Mouse (Mus musculus) activated CD4-positive, CD25-positive, alpha-beta regulatory T cell, adult 4 months (primary cell): ENCODE measurements around the gene Armc9. TPM values are rescaled to one million over a fixed set of nuclear protein-coding genes. Genes with fewer than 3 reads are reported as not detected.

Source experiments
- ATAC-seq: one replicate; pipeline ENCODE4 v1.8.0; 2017
- polyA plus RNA-seq, 2 experiments: library from polyadenylated mRNA; unstranded; fragments of 100-300 nt; shearing (Covaris generic); gene quantifications; one replicate each; pipeline ENCODE4 v1.2.1; 2017

The Armc9 gene
- polyA plus RNA-seq, 2 experiments from 2014 or later = 3.8 to 7.7 TPM

DNA sequence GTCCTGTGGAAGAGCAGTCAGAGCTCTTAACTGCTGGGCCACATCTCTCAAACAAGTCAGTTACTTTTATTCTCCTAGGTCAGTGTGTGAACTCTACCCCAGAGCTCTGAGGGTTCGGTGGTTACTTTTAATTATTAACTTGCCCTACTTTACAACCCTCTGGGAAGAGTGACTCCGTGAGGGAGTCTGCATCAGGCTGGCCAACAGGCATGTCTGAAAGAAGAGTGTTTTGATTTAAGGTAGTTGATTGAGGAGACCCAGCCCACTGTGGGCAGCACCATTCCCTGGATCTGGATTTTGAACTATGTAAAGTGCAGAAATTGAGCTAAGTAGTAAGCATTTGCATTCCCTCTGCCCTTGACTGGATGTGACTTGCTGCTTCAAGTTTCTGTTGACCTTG lies 21.5 kb downstream of the Armc9 start:
- ATAC-seq = no peak

DNA sequence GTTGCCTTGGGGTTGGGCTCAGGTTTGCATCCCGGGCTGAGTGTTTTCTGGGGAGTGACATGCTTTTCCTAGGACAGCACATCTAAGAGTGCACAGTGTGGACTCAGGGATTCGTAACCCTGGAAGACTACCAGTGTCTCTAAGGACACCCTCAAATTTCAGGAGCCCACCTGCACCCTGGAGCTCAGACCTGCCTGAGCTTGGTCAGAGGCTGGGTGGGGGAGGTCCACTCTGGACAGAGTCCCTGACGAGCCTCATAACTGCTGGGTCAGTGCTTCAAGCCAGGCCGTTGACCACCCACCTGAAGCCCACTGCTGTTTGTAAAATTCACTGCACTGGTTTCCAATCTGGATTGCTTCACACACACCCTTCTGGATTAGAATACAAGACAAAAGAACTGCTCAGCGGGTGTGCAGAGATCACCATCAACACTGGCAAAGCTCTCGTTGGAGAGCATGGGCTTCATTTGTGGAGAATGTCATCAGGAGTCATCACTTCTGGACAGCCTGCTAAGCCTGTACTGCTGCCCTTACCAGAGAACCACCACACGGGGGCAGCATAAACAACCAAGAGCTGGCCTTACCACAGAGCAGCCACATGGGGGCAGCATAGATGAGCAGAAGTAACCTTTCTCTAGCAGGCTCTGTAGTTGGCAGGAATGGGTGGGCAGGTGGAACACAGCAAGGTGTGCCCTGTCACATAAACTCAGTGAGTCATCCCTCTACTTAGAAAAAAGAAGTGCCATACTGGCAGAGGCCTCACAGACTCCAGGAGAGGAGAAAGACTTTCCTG lies 24.1 kb downstream of the Armc9 start:
- ATAC-seq = peak; percentile 94

DNA sequence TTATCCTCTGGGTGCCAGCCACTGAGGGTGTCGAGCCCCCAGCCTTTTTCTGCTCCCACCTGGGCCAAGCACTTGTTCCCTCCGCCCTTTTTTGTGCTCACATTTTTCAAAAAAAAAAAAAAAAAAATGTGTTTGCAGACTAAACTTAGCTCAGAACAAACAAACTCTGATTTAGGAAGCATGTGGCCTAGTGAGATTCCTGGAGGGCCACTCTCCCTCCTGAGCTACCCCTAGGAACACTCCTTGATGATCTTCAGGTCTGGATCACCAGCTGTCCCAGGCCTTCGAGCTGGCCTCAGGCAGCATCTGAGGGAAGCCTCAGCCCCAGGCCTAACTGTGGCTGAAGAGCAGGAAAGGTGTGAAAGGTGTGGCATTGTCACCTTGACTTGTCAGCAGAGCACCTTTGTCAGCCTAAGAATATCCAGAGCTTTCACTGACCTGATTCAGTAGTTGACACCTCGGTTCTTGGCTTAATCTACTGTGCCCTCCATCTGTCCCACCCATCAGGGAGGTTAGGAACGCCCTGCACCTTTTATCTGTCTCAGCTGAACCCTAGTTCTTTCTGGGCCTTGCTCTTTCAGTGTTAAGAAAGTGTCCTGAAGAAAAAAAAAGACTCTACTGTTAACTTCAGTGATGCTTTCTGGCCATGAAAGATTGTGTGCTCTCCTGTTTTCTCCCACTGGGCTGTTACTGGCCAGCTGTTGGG lies 27.6 kb downstream of the Armc9 start:
- no peak for ATAC-seq

DNA sequence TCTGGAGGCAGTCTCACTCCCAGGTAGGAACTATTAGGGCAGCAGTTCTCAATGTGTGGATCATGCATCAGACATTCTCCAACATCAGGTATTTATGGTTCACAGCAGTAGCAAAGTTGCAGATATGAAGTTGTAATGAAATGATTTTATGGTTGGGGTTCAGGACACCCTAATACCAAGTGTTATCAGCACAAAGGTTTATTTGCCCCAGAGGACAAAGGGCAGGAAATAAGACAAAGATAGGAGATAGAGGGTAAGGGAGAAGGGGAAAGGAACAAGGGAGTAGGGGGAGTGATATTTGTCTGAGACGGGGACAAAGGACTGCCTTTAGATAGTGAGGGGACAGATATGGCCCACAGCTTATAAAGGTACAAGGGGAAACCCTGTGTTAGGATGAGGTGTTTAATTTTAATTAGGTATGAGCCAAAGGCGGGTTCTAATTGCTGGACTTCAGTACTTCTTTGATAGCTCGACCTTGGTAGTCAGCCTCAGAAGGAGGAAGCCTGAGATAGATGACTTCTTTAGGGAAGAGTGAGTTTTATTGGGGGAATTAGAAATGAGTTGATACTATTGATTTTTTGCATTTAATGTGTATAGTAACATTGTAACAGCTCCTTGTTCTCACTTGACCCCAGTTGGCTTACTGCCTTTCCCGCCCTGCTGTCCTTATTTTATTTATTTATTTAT lies 29.1 kb downstream of the Armc9 start:
- no peak for ATAC-seq

DNA sequence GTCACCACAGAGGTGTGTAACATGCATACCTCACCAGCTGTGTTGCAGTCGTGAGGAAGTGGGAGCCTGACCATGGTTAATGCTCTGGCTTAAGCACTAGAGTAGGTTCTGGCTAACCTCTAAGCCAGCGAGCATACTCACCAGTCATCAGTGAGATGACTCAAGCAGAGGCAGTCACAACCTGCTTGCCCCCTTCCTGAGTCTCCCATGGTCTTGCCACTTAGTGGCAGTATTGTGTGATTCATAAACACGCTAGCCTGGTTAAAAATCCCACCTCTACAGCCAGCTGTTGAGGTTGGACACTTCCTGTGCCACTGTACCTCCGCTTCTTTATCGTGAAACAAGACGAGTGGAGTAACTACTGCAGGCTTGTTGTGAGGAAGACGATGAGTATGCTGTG lies 32.2 kb downstream of the Armc9 start:
- ATAC-seq = no peak

DNA sequence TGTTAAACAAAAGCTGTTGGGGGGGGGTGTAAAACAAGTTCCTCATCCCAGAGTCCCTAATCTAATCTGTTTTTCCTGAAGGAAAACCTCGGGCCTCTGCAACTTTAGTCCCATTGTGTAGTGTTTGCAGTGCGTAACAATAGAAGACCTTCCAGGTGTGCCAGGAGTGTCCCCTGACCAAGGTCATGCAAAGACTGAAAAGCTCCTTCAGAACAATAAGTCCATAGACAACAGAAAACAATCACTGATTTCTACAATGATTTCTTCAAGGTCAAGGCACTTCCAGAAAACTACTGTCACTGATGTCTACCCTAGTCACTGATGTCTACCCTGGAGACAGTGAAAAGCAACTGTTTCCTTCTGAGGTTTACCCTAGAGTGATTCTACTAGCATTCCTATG lies 33.3 kb downstream of the Armc9 start:
- no peak for ATAC-seq

DNA sequence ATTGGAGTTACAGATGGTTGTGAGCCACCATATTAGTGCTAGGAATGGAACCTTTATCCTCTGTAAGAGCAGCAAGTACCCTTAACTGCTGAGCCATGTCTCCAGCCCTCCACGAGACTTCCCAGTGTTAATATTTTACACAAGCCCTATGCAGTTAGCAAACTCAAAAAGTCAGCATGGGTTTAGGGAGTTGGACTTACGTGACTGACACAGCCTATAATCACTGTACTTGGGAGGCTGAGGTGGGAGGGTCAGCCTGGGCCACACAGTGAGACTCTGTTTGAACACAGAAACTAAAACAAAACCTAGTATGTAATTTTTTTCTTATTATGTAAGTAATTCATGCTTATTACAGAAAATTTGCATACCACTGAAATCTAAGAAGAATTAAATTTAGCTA lies 33.7 kb downstream of the Armc9 start:
- no peak for ATAC-seq

DNA sequence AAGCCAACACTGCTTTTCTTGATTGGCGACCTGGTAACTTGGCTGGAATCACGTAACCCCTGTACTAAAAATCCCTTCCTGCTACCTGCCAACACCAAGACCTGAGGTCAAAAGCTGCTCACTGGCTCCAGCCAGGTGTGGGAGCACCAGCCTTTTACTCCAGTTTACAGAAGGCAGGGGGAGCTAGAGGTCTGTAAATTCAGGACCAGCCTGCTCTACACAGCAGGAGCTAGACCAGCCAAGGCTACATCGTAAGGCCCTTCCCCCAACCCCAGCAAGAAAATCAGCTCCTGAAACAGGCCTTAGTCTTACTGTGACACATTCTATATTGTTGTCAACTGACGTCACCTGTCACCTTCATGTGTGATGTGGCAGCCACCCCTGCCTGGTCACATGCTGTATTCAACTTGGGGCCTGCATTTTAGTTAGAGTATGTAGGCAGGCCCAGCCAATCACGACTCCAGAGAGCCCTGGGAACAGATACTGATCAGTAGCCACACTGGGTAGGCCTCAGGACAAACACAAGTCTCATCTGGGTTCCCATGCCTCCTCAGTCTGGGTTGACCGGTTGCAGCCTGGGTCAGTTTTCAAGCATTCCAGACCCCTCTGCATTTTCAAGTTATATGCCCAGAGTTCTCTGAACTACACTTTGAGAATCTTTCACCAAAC lies 34.6 kb downstream of the Armc9 start:
- no peak for ATAC-seq

DNA sequence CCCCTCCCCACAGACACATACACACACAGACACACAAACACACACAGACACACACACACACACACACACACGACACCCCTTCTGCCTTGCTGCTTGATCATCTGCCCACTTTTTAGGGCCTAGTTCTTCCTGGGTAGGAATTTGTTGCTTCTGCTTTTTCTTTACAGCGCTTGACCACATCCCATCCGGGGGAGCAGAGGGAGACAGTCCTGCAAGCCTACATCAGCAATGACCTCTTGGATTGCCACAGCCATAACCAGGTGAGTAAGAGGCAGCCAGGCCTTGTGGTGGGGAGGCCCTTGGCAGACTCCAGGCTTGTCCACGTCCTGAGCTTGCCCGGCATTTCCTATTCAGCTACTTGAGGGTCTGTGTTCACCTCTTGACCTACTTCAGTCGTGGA lies 36.3 kb downstream of the Armc9 start:
- no peak for ATAC-seq

DNA sequence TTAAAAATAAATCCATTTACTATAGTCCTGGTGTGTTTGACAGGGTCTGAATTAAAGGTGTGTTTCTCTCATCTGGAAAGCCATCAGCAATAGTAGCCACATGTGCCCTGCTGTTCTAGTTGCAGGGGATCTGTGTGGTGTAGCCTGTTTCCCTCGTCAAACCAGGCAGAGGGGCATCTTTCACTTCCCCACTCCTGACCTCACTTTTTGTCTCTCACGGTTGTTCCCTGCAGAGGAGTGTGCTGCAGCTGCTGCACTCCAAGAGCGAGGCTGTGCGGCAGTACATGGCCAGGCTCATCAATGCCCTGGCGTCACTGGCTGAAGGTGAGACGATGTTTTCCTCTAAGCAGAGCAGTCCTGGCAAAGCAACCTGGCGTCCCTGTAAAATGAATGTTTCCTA lies 39.5 kb downstream of the Armc9 start:
- ATAC-seq = no peak

DNA sequence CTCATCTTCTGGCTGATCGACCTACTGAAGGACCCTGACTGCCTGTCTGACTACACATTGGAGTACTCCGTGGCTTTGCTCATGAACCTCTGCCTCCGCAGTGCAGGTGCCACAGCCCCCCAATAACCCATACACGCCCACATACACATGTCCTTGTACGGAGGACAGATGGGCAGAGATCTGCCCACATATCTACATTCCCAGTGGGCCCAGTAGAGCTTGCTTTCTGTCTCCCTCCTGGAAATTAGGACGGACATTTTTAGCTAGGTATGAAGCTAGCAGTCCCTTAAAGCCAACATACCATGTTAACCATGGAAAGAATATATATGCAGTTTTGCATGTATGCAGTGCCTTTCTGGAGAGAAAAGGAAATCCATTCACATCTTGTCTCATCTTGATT lies 43.7 kb downstream of the Armc9 start:
- no peak for ATAC-seq

DNA sequence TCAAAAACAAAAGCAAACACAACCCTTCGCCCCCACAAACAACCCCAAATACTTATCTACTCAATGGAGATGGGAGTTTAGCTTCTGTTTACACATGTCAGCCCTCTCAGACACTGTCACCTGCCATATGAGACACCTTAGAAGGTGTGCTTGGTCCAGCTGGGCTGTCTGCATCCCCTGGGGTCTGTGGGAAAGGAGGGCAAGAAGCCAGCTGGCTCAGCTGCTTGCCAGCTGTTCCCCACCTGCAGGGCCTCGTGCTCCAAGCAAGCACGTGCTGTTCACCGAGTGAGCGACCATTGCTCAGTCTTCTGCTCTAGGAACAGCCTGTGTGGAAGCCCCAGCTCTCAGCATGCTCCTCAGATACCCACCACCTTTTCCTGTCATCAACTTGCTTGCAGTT lies 44.4 kb downstream of the Armc9 start:
- no peak for ATAC-seq

DNA sequence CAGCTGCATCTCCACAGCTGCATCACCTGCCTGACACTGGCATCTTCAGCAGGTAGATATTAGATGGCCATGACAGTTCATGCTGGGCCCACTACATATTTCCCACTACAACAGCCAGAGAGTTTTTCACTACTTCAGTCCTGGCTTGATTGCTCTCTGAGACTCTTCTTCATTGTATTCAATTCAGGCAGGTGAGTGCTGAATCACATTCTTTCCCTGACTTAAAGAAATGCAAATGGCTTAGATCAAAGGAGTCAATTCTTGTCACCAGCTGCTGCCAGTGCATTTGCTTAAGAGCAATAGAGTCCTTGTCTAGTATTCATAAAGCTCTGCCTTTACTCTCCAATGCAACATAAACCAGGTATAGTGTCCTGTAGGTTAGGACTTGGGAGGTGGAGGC lies 46.7 kb downstream of the Armc9 start:
- ATAC-seq = no peak

DNA sequence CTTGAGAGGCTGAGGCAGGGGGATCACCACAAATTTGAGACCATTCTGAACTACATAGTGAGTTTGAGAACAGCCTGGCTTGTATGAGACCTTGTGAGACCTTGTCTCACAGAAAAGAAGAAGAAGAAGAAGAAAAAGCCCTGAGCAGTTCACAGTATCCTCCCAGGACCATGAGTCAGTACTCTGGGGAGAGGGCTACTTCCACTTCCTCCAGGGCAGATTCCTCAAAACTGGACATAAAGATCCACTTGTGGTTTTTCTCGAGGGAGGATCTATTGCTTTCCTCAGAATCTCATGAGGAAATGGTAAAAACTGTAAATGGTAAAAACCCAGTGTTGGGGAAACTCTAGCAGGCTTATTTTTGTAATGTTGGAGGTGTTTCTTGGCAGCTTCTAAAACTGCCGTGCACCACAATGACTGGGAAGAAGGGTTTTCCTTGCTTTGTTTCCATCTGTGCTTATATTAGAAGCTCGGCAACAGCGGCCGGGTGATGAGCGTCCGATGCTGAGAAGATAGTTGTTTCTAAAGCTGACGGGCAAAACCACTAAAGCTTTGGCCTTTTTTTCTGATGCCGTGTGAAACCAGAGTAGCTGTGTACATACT lies 48.1 kb downstream of the Armc9 start:
- ATAC-seq = no peak

DNA sequence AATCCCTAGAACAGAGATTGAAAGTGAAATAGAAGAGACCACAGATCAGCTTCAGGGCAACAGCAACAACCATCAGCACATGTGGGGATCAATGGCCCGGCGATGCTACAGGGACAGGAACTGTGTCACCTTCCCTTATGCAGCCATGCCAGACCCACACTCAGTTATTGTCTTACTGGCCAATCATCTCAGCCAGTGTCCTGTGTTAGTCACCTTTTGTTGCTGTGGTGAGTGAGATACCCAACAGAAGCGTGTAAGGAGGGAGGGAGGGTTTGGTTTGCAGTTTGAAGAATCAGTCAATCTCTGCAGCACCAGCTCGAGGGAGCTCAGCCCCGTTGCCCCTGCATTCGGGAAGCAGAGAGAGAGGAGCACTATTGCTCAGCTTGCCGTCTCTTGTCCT lies 56.1 kb downstream of the Armc9 start:
- no peak for ATAC-seq

DNA sequence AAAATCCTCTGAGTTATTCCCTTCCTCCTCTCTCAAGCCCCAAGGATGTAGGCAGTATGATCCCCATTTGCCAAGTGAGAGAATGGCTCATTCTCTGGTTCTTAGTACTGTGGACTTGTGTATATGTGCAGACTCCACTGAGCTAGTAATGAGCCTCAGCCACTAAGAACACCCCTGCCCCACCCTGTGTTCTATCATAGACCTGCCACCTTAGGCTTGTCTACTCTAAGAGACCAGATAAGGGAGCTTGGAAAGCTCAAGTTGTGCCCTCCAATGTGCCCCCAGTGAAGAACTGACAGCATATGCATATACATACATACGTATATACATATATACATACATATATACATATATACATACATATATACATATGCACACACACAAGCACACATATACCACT lies 56.9 kb downstream of the Armc9 start:
- ATAC-seq = no peak

DNA sequence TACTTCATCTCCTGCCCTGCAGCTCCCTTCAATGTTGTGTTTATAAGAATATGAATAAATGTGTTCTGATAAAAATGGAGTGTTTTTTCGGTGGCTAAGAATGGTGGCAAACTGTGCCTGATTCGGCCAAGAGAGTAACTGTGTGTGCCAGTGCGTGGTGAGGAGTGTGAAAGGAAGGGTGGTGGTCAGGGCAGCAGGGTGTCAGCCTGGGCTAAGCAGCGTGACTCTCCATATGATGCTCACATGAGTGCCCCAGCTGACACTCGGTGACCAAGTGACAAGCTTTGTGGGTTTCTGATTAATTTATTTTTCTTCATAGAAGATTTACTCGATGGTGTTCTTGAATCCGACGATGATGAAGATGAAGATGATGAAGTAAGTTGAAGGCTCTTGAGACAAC lies 58.2 kb downstream of the Armc9 start:
- ATAC-seq = no peak

DNA sequence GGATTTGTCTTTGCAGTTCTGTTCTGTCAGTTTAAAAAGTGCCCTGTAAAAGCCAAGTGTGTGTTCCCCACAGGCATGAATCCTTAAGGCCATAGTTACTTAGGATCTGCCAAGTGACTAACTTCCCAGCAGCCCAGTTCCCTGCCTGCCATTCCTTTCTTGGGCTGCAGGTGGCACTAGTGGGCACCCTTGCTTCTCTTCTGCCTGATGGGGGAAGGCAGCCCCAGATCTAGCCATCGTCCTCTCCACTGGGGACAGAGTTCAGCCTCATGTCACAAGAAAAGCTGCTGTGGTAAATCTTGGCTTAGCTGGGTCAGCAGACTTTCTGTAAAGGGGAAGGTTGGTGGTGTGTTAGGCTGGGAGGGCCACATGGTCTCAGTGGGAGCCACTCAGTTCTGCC lies 59.6 kb downstream of the Armc9 start:
- peak; percentile 61 for ATAC-seq

DNA sequence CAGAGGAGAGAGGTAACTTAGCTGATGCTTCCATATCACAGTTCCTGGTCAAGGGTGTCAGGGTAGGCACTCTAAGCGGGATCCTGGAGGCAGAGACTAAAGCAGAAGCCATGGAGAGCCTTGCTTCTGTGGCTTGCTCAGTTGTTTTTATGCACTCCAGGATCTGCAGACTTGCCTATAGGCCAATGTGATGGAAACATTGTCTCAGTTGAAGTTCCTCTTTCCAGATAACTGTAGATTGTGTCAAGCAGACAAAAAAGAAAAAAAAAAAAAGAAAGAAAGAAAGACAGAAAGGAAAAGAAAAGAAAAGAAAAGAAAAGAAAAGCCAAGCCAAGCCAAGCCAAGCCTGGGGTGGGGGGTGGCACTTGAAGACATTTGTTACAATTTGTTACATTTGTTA lies 60.7 kb downstream of the Armc9 start:
- ATAC-seq = no peak

DNA sequence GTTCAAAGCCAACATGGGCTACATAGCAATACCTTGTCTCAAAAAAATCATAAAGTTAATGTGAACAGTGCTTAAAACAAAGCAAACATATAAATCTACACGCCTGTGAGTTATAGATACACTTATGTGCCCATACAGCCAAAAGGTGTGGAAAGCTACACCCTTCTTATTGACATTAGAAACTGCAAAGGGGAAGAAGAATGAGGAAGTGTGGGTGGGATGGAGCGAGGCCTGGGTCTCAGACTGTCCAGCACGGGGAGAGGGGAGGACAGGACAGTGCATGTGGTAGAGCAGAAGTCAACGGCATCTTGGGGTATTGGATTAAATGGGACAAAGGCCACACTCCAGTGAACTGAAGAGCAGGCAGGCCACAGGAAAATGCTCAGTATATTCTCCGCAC lies 61.8 kb downstream of the Armc9 start:
- ATAC-seq = no peak

DNA sequence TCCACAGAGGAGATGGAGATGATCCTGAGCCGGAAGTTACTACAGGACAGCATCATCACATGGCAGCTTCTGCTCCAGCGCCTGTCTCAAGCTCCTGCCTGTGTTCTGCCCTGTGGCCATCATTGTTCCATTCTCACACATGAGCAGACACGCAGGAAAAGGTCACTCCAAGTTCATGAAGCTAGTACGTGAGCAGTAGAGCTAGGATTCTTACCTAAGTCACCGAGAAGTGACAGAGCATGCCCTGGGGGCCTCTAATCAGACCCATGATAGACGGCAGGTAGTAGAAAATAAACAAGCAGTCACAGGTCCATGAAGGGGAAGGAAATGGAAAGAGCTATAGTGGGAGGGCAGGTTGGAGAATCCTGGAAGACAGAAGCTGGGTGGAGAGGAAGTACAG lies 63.4 kb downstream of the Armc9 start:
- no peak for ATAC-seq

DNA sequence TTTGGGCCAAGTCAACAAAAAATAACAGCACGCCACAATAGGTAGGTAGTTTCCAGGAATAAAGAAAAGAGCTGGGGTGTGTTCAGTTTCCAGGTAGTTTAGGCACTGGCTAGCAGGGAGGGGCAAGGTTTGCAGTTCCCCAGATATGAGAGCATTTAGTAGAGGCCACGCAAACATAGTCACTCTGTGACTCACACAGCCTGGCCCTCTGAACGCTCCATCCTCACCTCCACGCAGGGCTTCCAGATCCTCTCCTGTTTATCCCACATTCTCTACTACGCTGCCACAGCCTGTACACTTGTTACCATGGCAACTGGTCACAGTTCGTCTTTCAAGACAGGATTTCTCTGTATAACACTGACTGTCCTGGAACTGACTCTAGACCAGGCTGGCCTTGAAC lies 70.6 kb downstream of the Armc9 start:
- ATAC-seq = no peak

DNA sequence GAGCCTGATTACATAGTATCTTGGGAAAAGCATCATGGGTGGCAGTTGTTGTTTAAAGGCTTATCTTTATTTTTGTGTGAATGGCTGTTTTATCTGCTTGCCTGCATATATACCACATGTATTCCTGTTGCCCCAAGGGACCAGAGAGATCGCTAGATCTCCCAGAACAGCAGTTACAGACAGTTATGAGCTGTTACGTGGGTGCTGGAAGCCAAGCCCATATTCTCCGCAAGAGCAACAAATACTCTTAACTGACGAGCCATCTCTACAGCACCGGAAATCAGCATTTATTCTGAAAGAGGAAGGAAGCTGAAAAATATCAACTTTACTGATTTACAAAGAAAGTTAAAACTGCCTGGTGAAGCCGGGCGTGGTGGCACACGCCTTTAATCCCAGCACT lies 74.1 kb downstream of the Armc9 start:
- peak; percentile 93 for ATAC-seq
